Mouse (Mus musculus) cortical plate, adult 2 months (tissue): ENCODE measurements around the gene Evpl. TPM values are rescaled to one million over a fixed set of nuclear protein-coding genes. Genes with fewer than 3 reads are reported as not detected.

Experiments
- H3K27ac ChIP-seq: fragments of 200-500 bp; 2 replicates; pipeline ENCODE4 v1.5.1; 2012; ENCODE audit warnings: low read length, control low read depth, inconsistent platforms; ENCODE audit not compliant: insufficient read depth
- H3K4me1 ChIP-seq: fragments of 200-500 bp; 2 replicates; pipeline ENCODE4 v1.6.1; 2011; ENCODE audit warnings: low read length; ENCODE audit not compliant: control insufficient read depth, insufficient read depth
- H3K4me3 ChIP-seq: fragments of 200-500 bp; 2 replicates; pipeline ENCODE4 v1.5.1; 2011; ENCODE audit warnings: mild to moderate bottlenecking, low read length, control low read depth; ENCODE audit not compliant: insufficient read depth
- CTCF ChIP-seq: fragments of 200-500 bp; IDR thresholded peaks from 2 replicates; pipeline ENCODE4 v1.5.1; 2011; ENCODE audit warnings: mild to moderate bottlenecking, control low read depth, low read length; ENCODE audit not compliant: insufficient read depth; ENCODE audit errors: extremely low read depth
- POLR2A ChIP-seq: fragments of 200-500 bp; IDR thresholded peaks from 2 replicates; pipeline ENCODE4 v1.6.1; 2011; ENCODE audit warnings: mild to moderate bottlenecking, low read length, control low read depth; ENCODE audit not compliant: insufficient read depth; ENCODE audit errors: extremely low read depth
- polyA plus RNA-seq: library from polyadenylated mRNA; depleted of rRNA; stranded (reverse); fragments of >200 nt; gene quantifications from 2 replicates; pipeline ENCODE4 v1.2.3, GENCODE M21; 2012

Evpl gene
- polyA plus RNA-seq, 1 experiment: 1.0 TPM

- Histone ChIP-seq H3K4me3 (no peak overlapping the region), H3K4me1 (peaks cover 2% of the 10 kb centered on the region; the same call in 1 of the 2 replicates), H3K27ac (no peak overlapping the region)
- no peak for TF ChIP-seq POLR2A
- no peak for TF ChIP-seq CTCF
These were observed 34.7 kb downstream of the Evpl start for GRCm38 (mm10) chr11:116203150-116203549.

- Histone ChIP-seq H3K4me1 (peaks cover 2% of the 10 kb centered on the region; the same call in 1 of the 2 replicates), H3K27ac (no peak overlapping the region), H3K4me3 (no peak overlapping the region)
- TF ChIP-seq CTCF (no peak), POLR2A (no peak)
These were observed 36.7 kb downstream of the Evpl start for GRCm38 (mm10) chr11:116201151-116201550.

- H3K4me1 ChIP-seq: peaks cover 5% of the 10 kb centered on the region
- H3K4me3 ChIP-seq: peak within 1 kb of the TSS; percentile 98
- H3K27ac ChIP-seq: peak within 1 kb of the TSS; percentile 91
- peak; percentile 89 for TF ChIP-seq POLR2A
- TF ChIP-seq CTCF: no peak
These were observed 39.0 kb downstream of the Evpl start, which contains the start of the genes Ten1 and Acox1 for GRCm38 (mm10) chr11:116198639-116199531. Ten1 (plus strand) TSS chr11:116198855. Acox1 (minus strand) TSS chr11:116199045.

GRCm38 (mm10) chr11:116198132-116198531, 39.7 kb downstream of the Evpl start:
- H3K27ac ChIP-seq: peak overlapping the region; percentile 90
- H3K4me3 ChIP-seq: peak overlapping the region; percentile 98
- peaks cover 5% of the 10 kb centered on the region for H3K4me1 ChIP-seq
- TF ChIP-seq CTCF (no peak), POLR2A (no peak)

GRCm38 (mm10) chr11:116197584-116197906, 40.3 kb downstream of the Evpl start:
- Histone ChIP-seq H3K4me1 (peaks cover 5% of the 10 kb centered on the region), H3K4me3 (peak overlapping the region; percentile 98; the same call in 1 of the 2 replicates), H3K27ac (no peak overlapping the region)
- TF ChIP-seq POLR2A (no peak), CTCF (no peak)

- H3K27ac ChIP-seq: no peak overlapping the region
- H3K4me1 ChIP-seq: peaks cover 5% of the 10 kb centered on the region
- H3K4me3 ChIP-seq: peak overlapping the region; percentile 98; the same call in 1 of the 2 replicates
- TF ChIP-seq CTCF (no peak), POLR2A (no peak)
These were observed 40.9 kb downstream of the Evpl start for GRCm38 (mm10) chr11:116196866-116197583.

GRCm38 (mm10) chr11:116196336-116196735, 41.5 kb downstream of the Evpl start:
- Histone ChIP-seq H3K27ac (no peak overlapping the region), H3K4me3 (no peak overlapping the region), H3K4me1 (peaks cover 5% of the 10 kb centered on the region)
- TF ChIP-seq CTCF (no peak), POLR2A (no peak)

- H3K27ac ChIP-seq: no peak overlapping the region
These were observed 42.6 kb downstream of the Evpl start for GRCm38 (mm10) chr11:116195252-116195651.

GRCm38 (mm10) chr11:116194619-116195018, 43.3 kb downstream of the Evpl start:
- no peak overlapping the region for H3K4me3 ChIP-seq
- H3K4me1 ChIP-seq: peaks cover 5% of the 10 kb centered on the region
- H3K27ac ChIP-seq: no peak overlapping the region
- TF ChIP-seq POLR2A (no peak), CTCF (no peak)

More at GRCm38 (mm10) chr11:116195252-116195651, 42.6 kb downstream of the Evpl start:
- H3K4me3 ChIP-seq: no peak overlapping the region
- peaks cover 5% of the 10 kb centered on the region for H3K4me1 ChIP-seq
- TF ChIP-seq POLR2A (no peak), CTCF (0 out of 2 replicates have a peak, but pooled peaks have one; percentile 15)
